Mouse (Mus musculus) frontal cortex, postnatal 25 days (tissue): ENCODE data around the gene Camta2.
A peak's percentile ranks its signal among the peaks of the same experiment; 100 is the strongest.

Experiments
- DNase-seq, 2 experiments: peaks; one replicate each; pipeline ENCODE4 v3.0.0; 2022; ENCODE audit warnings: low spot score in 2 of 2

The Camta2 gene

DNA sequence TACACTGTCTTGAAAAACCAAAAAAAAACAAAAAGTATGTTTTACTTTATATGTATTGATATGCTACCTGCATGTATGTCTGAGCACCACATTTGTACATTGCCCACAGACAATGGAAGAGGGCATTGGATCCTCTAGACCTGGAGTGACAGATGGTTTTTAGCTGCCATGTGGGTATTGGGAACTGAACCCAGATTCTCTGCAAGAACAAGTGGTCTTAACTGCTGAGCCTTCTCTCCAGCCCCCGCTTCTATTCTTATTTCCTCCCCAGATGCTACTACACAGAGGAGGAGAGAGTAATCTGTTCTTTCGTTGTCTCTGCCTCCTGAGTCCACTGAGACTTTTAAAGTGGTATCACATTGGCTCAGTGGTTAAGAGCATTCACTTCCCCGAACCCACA lies 5.6 kb upstream of the Camta2 start:
- no peak for DNase-seq

DNA sequence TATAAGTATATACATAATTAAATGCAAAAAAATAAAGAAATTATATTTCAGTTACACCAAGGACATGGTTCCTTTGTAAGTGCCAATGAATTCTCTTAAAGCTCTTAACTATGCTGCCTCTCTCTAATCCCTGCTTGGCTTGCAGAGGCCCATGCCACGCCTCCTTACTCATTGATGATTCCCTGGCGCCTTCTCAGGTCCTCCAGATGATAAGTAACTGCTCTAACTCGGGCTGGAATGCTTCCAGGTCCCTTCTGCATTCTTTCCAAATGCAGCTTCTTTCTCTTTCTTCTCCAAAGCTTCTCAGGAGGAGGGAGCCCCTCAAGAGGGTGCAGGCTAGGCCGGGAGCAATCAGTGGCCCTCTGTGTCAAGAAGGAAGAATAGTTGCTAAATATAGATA lies 1.7 kb upstream of the Camta2 start:
- DNase-seq = no peak

DNA sequence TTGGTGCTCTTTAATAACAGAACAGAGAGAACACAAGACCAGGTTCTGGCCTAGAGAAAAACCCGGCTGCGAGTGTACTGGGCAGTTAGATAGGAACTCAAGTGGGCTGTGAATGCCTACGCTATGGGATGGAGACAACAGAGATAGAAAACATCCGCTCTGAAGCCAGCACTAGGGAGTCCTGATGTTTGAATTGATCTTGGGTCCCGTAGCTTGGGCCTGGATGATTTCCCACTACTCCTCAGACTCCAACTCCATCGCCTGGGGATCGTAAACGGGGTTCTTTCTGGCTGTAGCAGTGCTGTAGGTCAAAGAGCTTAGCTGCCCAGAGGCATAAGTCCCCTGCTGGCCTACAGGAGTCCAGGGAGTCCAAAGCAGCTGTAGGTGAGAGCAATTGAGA lies 467 bp upstream of the Camta2 start:
- no peak for DNase-seq

DNA sequence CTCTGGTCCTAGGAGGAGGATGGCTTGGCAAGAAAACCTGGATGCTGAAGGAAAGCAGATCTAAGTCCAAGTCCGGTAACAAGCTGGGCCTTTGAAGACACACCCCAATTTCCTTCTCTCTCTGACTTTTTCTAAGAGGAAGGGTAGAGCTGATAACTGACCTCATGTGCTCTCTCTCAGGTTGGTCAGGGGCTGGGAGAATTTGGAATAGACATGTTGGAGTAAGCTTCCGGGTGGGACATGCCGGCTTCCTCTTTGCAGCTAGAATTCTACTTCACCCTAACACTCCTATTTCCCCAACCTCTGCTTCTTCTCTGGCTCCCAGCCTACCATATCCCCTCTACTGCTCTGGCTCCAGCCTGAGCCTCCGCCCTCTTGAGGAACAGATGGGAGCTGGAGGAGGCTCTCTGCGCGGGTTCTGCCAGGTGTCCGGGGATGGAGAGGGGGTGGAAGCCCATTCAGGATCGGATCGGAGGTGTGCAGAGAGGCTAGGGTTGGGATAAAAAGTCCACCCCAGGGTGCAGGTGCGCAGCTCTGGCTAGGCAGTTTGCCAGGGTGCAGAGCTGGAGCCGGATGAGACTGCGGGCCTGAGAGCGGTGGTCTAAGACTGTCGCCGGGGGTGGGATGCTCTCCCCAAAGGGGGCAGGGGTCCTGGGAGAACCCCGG lies 871 bp downstream of the Camta2 start:
- DNase-seq = peak in 1 of 2 experiments; percentile 51

DNA sequence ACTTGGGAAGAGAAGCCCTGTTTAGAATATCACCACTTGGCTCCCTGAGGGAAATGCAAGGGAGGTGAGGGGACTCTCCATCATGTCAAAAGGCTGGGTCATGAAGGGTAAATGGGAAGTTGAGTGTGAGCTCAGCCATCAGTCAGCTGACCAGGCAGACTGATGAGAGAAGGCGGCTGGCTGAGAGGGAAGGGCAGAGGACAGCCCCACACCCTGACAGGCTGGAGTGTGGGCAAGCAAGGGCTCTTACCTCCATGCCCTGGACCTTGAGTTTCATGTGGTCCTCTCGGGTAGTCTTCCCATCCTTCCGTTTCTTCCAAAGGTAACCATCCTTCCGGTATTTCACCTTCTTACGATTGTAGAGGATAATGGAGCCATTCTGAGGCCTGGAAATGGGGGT lies 4.3 kb downstream of the Camta2 start:
- DNase-seq = no peak

DNA sequence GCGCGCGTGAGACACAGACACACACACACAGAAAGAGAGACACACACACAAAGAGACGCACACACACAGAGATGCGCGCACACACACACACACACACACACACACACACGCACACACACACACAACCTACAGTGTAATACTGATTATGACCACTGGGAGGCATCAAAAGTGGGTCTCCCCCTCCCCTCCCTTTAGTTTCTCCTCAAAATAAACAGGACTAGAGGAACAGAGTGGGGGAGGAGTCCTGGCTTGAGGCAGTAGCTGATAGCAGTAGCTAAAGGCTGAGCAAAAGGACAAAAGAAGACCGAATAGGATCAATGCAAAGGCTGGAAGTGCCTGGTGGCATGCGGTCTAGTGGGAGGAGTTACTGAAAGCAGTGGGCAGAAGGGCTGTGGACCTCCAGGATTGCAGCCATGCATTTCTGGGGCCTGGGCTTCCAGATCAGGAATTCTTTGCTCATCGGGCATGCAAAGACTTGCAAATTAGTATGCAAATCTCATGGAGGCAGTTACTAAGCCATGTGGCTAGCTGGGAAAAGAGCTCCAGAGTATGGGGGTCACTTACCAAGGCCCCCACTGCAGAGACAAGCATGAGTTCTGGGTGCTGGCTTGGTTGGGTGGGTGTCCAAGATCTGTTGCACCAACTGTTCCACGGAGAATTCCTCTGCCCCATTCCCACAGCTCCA lies 5.9 kb downstream of the Camta2 start:
- DNase-seq = no peak

DNA sequence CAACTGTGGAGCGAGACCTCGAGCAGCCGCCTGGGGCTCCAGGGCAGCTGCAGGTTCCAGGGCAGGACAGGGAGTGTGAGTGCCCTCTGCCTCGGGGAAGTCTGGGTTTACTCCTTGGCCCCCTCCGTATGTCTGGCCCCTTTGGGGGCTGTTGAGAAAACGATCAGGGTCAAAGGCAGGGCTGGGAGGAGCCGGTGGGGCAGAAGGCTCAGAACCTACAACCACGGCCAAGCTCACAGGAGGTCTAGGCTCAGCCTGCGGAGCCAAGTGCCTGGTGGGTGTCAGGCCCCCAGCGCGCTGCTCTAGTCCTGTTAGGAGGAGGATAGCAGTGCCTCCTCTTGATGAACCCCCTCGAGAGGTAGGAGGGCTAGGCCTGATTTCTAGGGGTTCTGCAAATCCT lies 6.7 kb downstream of the Camta2 start:
- DNase-seq = no peak

DNA sequence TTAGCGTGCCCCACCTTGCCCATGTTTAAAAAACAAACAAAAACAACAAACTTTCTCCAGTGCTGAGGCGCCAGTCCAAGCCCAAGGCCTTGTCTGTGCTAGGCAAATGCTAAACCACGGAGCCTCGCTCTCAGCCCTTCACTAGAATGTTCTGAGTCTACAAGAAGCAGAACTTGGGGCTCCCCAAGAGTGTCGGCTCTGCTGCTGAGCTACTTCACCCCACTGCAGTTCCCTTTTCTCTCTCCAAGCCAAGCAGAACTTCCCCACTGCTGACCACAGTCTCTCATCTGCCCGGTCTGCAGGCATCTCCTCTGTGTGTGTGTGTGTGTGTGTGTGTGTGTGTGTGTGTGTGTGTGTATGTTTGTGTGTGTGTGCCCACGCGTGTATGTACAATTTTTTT lies 8.0 kb downstream of the Camta2 start:
- no peak for DNase-seq

DNA sequence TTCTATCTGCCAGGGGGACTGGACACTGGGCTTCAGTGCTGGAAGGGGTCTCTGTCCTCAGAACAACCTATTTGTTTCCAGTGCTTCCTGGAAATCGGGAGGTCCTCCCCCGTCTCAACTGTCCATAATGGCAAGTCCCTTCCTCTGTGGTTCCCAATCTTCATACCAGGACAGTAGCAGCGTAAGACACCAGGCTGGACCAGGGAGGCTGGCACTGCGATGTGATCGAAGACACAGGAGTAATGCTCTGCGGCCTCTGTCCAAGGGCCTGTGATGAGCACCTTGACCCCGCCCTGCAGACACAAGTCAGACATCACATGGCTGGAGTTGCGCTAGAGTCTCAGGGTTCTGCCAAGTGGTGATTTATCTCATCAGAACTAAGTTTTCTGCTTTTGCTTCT lies 8.5 kb downstream of the Camta2 start:
- DNase-seq = no peak

DNA sequence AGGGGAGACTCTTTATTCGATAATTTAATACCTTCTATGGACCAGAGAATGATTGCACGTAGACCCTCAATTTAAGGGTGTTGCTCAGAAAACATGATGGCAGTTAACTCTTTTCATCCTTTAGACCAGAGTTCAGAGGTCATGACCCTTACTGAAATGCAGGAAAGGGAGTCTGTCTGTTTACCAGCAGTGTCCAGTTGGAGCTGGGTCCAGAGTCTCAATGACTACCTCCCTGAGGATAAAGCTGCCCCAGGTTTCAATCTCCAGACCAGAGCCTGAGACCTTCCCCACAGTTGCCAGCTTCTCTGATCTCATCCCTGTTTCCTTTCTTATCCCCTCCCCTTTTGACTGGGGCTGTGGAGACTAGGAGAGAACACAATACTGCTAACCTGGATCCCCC lies 9.3 kb downstream of the Camta2 start:
- no peak for DNase-seq

DNA sequence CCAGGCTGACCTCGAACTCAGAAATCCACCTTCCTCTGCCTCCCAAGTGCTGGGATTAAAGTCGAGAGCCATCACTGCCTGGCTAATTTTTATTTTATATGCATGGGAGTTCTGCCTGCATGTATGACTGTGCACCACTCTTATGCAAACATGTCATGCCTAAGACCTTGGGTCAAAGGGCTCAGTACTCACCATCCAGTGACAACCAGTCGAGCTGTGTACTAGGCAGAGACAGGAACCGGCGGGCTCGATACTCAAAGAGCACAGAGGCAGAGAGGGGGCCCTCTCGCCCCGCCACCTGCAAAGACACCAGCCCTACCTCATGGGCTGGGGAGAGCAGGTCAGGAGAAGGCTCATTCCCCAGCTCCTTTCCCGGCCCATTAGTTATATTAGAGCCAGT lies 9.8 kb downstream of the Camta2 start:
- DNase-seq = no peak

DNA sequence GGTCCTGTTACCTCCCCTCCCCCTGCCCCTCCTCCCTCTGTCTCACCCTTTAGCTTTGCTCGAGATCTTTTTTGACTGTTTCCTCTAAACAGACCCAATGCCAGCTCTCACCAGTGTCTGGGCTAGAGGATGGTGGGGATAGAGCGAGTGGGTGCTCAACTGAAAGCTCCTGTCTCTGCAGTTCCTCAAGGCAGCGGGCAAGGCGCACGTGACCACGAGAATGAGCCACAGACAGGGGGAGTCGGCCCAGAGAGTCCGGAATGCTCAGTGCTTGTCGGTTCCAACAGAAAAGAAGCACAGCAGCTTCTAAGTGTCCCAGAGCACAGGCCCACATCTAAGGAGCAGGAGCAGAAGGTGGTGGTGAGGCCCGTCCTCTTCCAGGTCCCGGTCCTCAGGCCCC lies 13.4 kb downstream of the Camta2 start:
- DNase-seq = no peak

DNA sequence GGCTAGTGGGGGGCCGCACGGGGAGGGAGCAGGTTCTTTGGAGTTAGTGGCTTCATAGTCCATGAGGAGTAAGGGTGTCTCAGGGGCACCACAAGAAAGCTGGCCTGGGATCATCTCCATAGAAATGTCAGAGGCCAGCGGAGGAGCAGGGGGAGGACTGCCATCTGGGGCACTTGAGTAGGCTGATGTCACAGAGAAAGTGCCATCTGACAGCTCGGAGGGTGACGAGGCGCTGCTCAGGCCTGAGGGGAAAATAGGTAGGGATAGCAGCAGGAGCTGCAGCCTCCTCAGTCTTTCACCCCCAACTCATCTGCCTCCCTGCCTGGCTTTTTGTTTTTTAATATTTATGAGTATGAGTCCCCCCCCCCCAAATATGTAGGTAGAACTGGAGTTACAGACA lies 13.9 kb downstream of the Camta2 start:
- no peak for DNase-seq

DNA sequence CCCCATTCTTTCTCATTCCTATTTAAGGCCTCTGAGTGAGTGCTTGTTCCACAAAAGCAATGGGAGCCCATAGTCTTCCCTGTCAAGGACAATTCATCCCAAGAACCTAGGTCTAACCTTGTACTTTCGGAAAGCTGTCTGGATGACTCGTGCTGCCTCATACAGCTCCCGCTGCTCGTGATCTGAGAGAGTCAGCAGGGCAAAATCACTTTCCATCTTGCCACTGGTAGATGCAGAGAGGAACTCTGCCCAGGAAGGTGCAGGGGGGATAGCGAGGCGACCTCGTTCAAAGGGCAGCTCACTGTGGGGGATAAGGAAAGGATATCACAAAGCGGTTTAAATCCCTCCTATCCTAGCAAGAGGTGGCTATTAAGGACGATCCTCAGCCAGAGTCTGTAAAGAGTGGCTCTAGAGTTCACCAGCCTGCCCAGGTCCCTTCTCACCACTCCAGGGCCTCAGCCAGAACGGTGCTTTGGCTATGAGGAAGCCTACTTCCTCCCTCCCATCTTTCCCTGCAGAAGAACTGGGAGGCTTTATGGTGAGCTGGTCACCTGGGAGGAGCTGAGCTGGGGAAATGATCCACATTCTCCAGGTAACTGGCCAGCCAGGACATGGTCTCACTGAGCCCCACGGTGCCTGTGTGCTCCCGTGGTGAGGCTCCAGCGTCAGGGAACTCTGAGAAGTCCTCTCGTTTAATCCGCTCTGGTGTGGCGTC lies 16.4 kb downstream of the Camta2 start:
- DNase-seq = no peak

DNA sequence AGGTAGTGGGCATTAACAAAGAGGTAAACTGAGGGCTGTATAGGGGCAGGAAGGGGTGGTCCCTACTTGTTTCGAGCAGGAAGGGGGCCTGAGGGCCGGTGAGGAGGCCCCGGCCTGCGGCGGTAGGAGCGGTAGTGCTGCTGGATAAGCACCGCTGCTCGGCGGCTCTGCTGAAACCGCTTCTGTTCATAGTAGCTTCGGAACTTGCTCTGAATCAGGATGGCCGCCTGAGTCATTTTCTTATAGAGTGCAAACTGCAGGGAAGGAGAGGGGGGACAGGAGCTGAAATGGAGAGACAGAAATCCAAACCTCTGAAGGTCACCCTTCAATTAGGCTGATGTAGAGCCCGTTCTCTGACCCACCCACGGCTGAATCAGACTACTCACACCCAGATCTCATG lies 17.4 kb downstream of the Camta2 start:
- DNase-seq = no peak

DNA sequence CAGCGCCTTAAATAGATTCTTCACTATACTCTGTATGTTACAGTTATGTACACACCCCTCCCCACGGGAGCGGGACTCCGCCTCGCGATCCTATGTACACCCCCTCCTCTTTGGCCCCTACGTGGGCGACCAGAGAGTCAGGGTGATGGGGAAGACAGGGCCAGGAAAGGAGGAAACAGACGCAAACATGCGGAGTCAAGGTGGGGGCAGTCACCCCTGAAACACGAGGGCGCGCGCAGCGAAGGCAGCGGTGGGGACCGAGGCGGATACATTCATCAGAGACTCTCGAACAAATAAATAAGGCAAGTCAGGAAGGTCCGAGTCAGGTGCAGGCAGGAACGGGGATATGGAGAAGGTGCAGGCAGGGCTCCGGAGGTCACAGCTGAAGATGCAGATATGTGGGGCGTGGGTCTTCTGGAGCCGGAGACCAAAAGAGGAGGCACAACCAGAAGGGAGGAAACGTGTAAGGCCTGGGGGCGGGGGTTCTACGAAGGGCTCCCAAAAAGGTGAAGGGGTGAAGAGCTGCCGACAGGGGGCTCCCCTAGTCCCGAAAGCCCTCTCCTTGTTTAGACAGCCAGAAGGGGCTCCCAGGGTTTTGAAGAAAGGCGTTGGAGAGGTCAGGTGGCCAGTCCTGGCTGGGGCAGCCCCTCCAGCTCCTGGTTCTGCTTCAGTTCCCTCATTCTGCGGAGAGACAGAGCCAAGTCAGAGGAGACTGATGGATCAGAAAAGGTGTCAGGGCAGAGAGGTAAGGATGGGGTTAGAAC lies 18.1 kb downstream of the Camta2 start:
- peak; percentile 53 to 64 for DNase-seq

DNA sequence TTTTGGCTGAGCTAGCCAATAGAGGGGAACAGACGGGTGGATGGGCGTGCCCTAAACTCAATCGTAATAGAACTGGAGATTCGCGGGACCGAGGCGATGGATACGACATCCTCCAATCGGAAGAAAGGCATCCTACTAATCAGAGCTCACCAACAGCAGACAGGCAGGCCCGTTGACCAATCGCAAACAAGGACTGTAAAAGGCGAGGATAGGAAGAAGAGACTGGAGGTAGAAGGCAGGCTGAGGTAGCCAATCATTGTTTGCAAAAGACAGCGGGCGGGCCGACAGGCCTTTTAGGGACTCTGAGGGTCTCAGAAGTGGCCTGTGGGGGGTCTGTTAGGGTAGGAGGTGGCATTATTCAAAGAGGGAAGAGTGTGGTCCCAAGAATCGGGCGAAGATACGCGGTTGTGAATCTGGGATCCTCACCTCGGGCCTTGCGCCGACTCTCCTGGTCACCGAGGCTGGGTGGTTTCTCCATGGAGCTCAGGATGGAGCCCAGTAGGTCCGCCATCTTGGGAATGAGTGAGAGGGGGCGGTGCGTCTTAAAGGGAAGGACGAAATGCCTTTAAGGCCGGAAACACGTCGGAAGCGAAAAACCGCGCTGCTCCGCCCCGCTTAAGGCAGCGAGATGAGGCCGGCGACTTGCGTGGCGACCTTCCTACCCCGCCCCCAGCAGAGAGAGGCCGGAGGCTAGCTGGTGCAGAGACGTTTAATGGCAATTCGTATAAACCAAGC lies 19.0 kb downstream of the Camta2 start, which contains the start of gene Spag7:
Gene Spag7, minus strand, starts transcription at position 646 of the 735 bp plus-strand sequence.
- peak; percentile 97 for DNase-seq

DNA sequence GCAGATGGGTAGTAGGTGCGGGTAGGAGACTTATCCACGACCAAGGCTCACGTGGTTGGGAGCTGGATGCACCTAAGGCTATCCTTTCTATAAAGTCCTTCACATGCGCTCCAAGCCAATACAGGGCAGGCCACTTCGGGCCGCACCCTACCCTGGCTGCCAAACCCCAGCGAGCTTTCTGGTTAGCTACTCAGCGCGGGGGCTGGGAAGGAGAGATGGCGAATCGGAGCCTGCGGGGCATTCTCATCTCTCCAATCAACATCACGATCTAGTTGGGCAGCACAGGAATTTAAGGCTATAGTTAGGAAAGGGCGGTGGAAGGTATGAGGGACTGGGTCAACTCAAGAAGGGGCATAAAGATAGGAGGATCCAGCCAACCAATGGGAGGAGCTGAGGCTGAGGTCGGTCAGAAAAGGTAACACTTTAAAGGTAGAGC lies 19.6 kb downstream of the Camta2 start:
- peak in 1 of 2 experiments; percentile 62 for DNase-seq

DNA sequence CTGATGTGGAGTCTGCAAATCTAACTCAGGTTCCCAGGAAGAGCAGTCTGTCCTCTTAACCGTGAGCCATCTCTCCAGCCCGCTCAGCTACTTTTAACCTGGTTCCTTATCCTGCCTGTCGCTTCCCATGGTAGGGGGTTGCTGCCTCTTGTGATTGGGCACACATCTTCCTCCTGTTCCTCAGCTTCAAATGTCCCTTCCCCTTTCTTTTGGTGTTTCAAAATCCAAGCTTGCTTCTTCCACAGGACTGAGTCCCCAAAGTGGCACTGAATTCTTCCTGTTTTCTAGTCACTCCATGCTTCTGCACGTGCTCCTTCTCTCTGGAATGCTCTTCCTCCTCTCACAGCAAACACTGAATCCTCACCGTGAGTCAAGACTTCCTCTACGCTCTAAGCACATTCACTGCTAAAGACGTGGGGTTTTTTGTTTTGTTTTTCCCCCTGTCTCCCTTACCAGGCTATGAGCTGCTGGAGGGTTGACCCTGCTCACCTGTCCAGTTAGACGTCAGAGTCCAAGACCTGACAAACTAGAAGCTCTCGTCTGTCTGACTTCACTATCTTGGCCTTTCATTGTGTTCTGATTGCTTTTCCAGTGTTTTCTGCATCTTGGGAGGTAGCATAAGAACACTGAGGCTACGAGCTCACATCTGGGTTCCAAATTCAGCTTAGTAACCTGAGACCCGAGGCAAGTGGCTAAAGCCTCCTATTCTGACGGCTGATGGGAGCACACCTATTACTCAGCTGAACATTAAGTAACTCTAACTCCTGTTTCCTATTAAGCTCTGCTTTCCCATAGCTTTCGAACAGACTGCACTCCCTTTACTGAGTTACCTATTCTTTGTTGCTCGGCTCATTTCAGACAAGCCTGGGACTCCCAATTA lies 20.4 kb downstream of the Camta2 start:
- DNase-seq = no peak

DNA sequence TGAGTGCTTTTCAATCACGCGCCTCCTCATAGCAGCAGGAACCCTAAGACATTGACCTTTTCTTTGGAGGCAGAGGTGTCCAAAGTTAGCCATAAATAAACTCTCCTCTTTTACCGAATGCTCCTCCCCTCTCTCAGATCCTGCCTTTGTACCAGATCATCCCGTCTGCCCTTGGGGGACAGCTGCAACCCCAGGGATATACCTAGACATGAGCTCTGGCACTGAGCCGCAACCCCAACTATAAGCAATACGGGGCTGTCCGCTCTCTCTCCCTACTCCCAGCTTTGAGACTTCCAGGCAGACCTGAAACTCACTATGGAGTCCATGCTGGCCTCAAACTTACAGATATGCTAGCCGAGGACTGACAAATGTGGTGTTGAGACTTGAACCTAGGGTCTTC lies 21.2 kb downstream of the Camta2 start:
- DNase-seq = no peak

DNA sequence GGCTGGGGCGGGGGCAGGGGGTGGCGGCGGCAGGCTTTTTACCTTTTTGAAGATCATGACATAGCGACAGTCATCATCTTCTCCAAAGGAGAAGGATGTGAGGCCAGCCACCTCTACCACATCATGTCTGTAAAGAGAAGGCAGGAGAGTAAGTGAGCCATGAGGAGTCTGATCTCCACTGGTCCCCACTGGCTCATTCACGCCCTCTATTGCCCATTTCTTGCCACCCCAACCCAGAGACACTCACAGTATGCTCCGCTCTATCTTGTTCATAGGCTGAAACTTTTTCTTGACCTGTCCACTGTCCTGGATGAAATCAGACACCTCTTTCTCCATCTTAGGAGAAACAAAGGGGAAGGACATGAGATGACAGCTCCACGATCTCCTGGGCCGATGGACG lies 23.2 kb downstream of the Camta2 start:
- DNase-seq = no peak
